Mouse (Mus musculus) monocyte, adult 5-6 weeks (primary cell): ENCODE data around the gene Prkg1. TPM values are rescaled to one million over a fixed set of nuclear protein-coding genes. Genes with fewer than 3 reads are reported as not detected.

Experiments used
- ATAC-seq: fragments of 153-309, 156-312 bp; replicated peaks from 2 replicates; pipeline ENCODE4 v1.8.0; 2017; ENCODE audit warnings: mild to moderate bottlenecking; ENCODE audit not compliant: low TSS enrichment, insufficient number of reproducible peaks, severe bottlenecking, poor library complexity, low FRiP score
- total RNA-seq: library from RNA; stranded (forward); fragments of 200-1000, 200-491, 200-594 nt; gene quantifications from 3 replicates; pipeline ENCODE4 v1.2.3, GENCODE M21; 2017

Prkg1 gene
- total RNA-seq, 1 experiment from 2014 or later, result 0.57 TPM

- no peak for ATAC-seq
Measured at GRCm38 (mm10) chr19:30844916-30845315, 919.9 kb downstream of the Prkg1 start.

- no peak for ATAC-seq
Measured at GRCm38 (mm10) chr19:30843637-30844036, 921.2 kb downstream of the Prkg1 start.

GRCm38 (mm10) chr19:30843052-30843564 is 921.7 kb downstream of the Prkg1 start:
- no peak for ATAC-seq

- ATAC-seq, result no peak
Measured at GRCm38 (mm10) chr19:30842640-30843039, 922.2 kb downstream of the Prkg1 start.

DNA sequence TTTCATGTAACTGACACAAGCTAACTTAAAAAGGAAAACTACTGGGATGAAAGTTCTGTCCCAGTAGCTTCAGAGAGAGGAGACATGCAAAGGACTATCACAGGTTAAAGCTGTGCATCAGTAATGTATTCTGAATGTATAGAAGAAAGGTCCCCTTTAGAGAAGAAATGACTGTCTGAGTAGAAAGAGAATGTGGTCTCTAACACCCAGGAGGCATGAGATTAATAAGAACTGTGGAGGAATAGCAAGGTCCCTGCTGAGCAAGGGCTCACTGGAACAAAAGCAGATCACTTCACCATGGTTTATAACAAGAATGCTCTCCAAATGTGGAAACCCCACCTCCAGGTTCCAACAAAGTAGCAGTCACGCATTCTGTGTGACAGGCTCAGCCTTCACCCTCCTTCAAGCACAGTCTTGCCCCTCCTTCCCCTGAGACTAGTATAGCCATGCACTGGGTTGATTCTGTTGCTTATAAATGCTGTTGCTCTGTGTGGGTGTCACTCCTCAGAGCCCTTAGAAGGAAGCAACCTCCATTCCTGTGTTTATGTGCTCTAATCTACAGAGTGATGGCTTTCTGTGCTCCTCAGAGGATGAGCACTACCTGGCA is 931.7 kb downstream of the Prkg1 start:
- ATAC-seq, result no peak

DNA sequence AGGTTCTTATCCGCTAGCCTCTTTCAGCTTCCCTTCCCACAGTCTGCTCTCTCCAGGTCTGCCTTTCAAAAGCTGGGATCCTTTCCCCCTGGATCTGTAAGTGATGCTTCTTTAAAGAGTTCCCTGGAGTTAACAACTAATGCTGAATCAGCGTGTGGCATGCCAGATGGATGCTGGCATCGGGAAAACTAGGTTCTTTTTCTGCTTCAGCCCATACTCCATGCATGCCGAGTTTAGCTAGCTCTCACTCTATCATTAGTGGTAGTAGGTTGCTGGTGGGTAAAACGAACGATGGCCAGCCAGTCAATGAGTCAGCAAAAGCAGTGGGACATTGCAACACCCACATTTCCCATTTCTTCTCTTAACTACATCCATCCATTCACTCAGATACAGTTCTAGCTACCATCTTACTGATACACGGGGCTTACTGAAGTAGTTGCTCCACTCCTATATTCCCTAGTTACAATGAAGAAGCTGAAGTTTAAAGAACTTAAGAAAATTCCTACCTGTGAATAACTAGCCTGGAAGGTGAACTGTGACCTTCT is 935.5 kb downstream of the Prkg1 start:
- ATAC-seq, result no peak

DNA sequence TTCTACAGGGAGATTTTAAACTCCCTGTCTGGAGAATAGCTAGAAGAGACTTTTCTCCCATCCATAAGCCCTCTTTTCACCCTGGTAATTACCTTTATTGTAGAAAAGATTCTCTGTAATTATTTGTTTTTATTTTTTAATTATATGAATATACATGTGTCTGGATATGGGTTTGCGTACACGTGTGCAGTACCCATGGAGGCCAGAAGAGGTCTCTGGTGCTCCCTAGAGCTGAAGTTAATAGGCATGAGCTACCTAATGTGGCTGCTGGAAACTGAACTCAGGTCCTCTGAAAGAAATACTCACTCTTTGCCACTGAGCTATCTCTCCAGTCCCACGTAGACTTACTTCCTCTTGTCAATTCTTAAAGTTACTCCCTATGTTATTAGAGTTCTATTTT is 937.0 kb downstream of the Prkg1 start:
- ATAC-seq, result no peak

GRCm38 (mm10) chr19:30826106-30826505 is 938.7 kb downstream of the Prkg1 start:
- ATAC-seq, result no peak

DNA sequence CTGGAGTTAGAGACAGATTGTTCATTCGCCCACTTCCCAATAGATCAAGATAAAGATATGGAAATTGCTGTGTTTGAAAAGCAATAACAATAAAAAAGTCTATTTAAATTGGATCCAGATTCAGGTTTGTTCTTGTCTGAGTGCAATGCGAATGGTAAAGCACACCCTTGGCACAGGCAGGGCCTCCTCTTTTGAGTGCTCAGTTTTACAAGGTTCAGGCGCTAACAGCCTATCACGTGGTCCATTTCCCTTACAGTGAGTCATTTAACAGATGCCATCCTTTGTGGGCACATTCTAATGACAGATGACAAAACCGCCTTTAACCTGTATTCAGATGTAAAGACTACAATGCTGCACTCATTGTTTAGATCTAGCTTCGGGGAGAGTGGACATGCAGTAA is 949.2 kb downstream of the Prkg1 start:
- ATAC-seq, result no peak

DNA sequence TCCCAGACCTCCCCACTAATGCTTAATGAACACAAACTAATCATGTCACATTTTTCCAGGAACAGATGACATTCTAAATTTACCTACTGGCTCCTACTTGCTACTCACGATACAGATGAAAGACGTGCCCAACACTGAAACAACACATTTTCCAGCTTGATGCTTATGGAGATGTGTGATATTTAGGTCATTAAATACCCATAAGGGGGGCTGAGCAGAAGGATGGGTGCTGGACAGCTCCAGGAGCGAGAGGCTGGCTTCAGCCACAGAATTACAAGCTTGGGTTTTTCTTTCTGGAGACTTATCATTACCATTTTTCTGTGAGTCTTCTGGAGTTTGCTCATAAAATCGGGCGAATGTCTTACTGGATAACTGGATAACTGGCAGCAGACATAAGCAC is 958.6 kb downstream of the Prkg1 start:
- ATAC-seq, result no peak

DNA sequence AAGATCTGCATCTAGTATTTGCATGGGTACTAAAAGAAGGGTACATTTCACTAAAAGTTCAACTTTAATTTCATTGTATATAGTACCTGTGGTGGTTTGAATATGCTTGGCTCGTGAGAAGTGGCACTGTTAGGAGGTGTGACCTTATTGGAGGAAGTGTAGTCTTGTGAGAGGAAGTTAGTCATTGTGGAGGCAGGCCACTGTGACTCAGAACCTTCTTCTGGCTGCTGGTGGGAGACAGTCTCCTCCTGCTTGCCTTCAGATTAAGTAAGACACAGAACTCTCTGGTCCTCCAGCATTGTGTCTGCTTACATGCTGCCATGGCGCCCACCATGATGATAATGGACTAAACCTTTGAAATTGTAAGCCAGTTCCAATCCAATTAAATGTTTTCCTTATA is 984.0 kb downstream of the Prkg1 start:
- no peak for ATAC-seq

DNA sequence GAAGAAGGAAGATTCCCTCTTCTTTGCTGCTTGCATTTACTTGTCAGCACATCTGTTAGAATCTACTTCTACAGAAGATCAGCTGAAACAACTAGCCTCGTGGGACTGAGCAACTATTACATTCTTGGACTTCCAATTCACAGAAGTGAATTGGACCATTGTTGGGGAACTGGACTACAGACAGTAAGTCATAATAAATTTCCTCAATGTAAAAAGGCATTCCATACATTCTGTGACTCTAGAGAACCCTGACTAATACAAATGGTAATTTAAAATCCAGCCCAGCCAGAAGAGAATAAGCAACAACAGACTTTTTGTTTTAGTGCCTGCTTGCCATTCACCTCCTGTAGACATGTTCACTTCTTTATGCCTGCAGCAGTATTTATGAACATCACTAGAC is 996.5 kb downstream of the Prkg1 start:
- ATAC-seq, result no peak

DNA sequence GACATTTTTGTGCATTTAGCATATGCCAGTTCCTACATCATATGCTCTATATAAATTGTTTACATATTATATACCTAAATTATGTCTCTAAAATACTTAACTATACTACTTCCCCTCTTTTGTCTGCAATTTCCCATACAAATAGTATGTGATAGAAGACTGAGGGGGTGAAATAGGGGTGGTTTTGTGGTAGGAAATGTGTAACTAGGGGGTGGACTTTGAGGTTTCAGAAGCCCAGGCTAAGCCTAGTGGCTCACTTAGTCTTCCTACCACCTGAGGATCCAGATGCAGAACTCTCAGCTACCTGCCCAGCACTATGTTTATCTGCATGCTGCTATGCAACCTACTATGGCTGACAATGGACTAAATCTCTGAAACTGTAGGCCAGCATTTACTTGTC is 1020.4 kb downstream of the Prkg1 start:
- no peak for ATAC-seq

DNA sequence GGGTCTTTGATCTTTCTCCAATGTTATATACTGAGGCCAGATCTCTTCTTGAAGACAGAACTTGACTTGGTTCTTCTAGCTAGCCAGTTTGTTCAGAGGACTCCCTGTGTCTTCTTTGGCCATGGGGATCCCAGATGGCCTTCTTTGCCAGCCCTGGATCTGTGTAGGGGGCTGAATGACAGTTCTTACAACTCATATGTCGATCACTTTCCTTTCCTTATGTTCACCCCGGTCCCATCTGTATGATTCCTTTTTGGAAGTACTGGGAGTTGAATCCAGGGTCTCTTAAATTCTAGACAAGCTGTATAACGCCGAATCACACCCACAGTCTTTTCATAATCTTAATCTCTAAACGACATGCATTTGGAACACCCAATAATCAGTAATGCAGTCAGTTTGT is 1065.7 kb downstream of the Prkg1 start:
- no peak for ATAC-seq

DNA sequence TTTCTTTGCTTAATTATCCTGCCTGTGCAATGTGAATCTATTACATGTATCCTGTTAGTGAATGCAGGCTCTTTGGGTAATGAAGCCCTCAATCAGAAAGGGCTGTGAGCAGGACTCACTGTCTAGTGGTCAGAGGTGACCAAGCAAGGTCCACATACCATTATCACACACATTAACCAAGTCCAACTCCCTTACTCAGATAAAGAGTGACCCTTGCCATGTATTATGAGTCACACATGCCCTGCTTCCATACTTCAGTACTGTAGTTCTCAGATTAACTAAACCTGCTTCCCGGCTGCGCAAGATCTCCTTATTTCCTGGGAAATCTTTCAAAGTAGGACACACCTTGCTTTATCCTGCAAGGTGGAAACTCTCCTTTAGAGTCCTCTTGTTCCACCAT is 1073.6 kb downstream of the Prkg1 start:
- ATAC-seq, result no peak

DNA sequence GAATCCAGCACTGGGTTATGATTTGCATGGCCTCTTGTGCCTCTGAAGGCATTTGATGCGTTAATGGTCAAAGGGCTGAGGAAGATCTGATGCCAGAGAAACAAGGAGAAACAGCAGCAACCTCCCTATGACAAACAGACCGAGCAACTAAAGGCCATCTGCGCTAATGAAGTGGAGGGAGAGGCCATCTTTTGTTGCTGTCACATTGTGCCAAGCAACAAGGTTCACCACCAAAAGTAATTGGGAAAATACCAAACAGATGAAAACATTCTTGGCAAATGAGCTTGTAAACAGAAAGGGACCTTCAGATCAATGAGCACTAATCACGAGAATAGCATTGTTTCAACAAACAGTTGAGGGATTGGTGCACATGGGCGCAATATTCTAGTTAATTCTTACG is 1074.1 kb downstream of the Prkg1 start:
- no peak for ATAC-seq

- no peak for ATAC-seq
Measured at GRCm38 (mm10) chr19:30687942-30688341, 1076.9 kb downstream of the Prkg1 start.

GRCm38 (mm10) chr19:30676308-30676707 is 1088.5 kb downstream of the Prkg1 start:
- ATAC-seq, result no peak

DNA sequence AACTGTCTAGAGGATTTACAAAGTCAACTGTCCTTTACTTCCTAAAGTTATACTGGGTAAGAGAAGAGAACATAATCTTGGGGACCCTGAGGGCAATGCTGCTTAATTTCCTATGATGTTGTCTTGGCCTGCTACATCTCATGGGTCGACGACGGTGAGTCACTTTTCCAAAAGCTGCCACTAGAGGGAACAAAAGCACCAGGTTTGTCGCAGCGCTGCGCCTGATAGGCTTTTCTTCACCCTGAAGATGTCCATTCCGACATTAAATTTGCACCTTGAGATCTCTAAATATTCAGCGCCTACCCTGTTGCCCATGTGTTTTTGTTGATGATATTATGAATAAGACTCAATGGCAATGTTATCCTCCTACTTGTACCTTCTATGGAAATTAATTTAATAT is 1100.6 kb downstream of the Prkg1 start:
- ATAC-seq, result no peak

GRCm38 (mm10) chr19:30642629-30643170 is 1122.1 kb downstream of the Prkg1 start:
- ATAC-seq, result no peak
